Comparison of ENCODE assay signal across 16 mouse cellular contexts in the genomic region with DNA sequence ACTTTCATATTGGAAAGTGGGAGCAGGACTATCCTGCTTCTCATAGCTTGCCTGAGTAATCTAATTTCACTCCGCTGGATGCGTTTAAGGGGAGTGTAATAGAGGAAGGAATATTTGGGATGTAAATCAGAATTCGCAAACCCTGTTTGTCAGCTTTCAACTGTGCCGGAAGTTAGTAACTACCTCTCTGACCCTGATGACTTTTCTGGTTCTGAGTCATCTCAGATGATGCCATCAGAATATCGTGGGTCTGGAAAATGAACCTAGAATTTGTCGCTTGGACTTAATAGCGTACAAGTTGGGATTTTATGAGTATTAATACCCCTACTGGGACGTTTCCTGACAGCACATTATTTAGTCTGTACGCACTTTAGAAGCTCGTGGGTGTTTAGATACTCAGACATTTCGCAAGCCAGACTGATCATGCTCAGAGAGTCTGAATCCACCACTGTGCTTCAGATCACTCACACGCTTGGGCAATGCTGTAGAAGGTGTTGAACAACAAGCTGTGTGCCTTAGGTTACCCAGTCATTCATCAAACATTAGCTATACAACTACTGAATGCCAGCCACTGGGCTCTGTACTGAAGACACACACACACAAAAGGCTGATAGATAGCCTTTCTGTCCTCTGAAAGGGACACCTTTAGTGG.
"Had no signal": no experiment of that assay in that cellular context is flagged by ENCODE, and none has a peak within 500 bp of the region (broad histone marks: within the 10 kb centered on the region; RNA-seq: fewer than 3 reads in every experiment).

No protein-coding gene starts in this region.

- H3K9me3 ChIP-seq: limb, embryonic 15.5 days; megakaryocyte, embryonic 14.5 days; midbrain, embryonic 15.5 days; neural tube, embryonic 13.5 days; stomach, embryonic 15.5 days had no signal

- H3K4me1 ChIP-seq: limb, embryonic 15.5 days; midbrain, embryonic 15.5 days; neural tube, embryonic 13.5 days had no signal

- H3K27me3 ChIP-seq: limb, embryonic 15.5 days; midbrain, embryonic 15.5 days; neural tube, embryonic 13.5 days; stomach, embryonic 15.5 days had no signal

- H3K4me2 ChIP-seq: limb, embryonic 15.5 days; midbrain, embryonic 11.5 days; midbrain, embryonic 15.5 days; neural tube, embryonic 13.5 days; stomach, embryonic 15.5 days had no signal

- H3K9ac ChIP-seq: limb, embryonic 15.5 days; midbrain, embryonic 15.5 days; neural tube, embryonic 13.5 days; stomach, embryonic 15.5 days had no signal

- H3K36me3 ChIP-seq: limb, embryonic 15.5 days; midbrain, embryonic 15.5 days; neural tube, embryonic 13.5 days; stomach, embryonic 15.5 days had no signal

- H3K27ac ChIP-seq: layer of hippocampus, adult 2 months; limb, embryonic 15.5 days; macrophage; midbrain, embryonic 15.5 days; neural tube, embryonic 13.5 days; stomach, embryonic 15.5 days had no signal

- DNase-seq: kidney, adult 18-20 months; kidney, postnatal 10 days; kidney, postnatal 4 days; lung, adult 2 months; lung, postnatal 10 days; right cerebral cortex, postnatal 14 days; thymus, adult 2 months; thymus, postnatal 36 days had no signal

- H3K4me3 ChIP-seq: layer of hippocampus, adult 2 months; limb, embryonic 15.5 days; megakaryocyte, embryonic 14.5 days; midbrain, embryonic 15.5 days; neural tube, embryonic 13.5 days; stomach, embryonic 15.5 days had no signal

- ATAC-seq: midbrain, embryonic 15.5 days had no signal
